Mouse (Mus musculus) G1E-ER4 (cell line): ENCODE measurements around the gene Nt5c2. TPM values are rescaled to one million over a fixed set of nuclear protein-coding genes. Genes with fewer than 3 reads are reported as not detected.

Experiments used
- GATA1 ChIP-seq: IDR thresholded peaks from one replicate; pipeline ENCODE4 v1.8.0; 2012; ENCODE audit warnings: low read length, inconsistent platforms
- polyA plus RNA-seq: library from polyadenylated mRNA; stranded (reverse); fragments of >175 nt; gene quantifications from 2 replicates; pipeline ENCODE4 v1.2.3, GENCODE M21; 2012

The Nt5c2 gene
- polyA plus RNA-seq, 1 experiment = 6.8 TPM

DNA sequence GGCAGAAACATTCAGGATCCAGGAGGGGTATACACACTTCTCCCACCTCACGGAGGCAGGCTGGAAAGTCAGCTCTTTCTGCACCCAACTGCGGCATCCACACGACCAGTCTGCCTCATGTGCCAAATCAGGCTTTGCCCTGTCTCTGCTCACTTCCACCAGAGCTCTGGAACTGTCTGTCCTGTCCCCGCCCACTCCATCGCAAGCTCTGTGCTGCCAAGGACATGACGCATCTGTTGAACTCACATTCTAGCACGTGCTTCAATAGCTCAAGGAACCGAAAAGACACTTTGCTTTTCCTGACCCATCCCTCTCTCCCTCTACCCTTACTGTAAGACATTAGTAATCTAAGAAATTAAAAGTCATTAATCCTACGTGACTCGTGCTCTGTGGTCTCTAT lies 10.0 kb upstream of the Nt5c2 start:
- TF ChIP-seq GATA1 = no peak

DNA sequence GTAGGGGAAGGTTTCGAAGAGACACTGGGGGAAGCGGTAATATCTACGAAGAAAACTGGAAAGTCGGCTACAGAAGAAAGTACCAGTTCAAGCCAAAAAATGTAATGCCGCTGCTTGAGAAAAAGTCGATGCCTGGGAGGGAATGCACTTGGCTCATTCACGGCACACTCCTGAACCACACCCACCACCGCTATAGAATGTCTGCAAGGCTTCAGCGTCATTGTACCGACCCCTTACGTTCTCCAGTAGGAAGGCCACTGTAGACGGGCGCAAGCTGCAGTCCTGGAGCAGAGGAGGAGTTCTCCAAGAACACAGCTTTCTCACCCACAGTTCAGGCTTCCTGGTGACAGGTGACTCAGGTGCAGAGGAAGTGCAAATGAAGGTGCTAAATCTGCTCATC lies 8.6 kb upstream of the Nt5c2 start:
- no peak for TF ChIP-seq GATA1

DNA sequence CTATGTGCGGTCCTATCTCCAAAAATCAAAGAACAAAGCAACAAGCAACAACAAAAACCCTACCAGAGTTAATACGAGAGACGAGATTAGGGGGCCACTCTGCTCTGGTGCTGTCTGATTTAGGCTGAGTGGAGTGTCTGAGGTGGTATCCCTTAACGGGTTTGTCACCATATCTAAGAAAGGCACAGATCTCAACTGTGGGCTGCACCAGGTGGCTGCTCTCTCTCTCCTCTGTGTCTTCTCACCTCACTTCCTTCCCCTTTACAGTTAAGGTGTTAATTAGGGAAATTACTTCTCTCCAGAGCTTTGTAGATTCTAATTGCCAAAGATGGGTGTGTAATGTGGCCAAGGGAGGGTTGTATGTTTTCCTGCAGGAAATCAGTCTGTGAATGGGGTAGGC lies 7.8 kb upstream of the Nt5c2 start:
- TF ChIP-seq GATA1 = no peak

DNA sequence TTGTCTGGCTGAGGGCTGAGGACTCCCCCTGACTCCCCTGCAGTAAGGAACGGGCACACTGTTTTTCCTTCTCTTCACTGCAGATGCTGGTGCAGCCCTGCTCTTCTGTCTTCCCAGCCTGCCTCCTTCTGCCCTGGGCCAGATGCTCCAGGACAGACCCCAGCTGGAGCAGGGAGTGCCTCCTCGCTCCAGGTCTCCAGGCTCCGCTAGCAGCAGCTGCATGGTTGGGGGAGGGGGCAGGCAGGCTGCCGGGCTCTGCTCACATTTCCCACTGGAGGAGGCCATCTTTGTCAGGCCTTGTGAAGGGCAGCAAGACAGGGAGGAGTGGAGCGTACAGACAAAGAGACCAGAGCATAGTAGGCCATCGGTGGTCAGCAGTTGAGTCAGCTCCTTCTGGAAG lies 4.4 kb upstream of the Nt5c2 start:
- no peak for TF ChIP-seq GATA1

DNA sequence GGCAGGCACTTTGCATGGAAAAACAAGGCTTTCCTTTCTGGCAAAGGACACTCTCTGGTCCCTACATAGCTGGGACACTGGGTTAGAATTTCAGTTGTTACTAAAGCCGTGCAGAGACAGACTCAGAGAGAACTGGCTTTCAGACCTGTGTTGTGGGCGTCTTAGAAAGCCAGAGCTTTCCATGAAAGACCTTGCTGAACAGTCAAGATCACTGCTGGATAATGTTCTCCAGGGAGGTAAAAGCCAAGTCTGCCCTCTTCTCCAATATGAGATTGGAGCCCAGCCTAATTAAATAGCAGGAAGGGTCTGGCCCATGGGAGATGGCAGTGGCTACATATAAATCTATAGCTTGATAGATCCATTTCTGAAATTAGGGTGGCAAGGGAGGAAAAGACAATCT lies 3.4 kb upstream of the Nt5c2 start:
- no peak for TF ChIP-seq GATA1

DNA sequence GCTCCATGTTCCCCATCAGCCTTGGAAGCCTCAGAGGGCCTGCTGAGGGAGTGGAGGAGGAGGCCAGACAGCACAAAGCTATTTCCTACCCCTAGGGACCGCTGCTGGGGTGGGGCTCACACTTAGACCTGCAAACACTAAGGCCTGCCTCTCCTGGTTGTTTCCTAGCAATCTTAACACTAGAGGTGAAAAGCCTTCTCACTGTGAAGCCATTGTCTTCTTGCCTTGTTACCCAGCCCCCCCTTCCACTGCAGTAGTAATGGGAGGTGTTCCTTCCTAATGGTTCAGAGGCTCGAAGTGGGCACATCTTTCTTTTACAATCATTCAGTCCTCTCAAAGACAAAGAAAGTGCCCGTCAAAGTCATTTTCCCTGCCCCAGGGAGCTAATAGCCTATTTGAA lies 2.9 kb upstream of the Nt5c2 start:
- no peak for TF ChIP-seq GATA1

DNA sequence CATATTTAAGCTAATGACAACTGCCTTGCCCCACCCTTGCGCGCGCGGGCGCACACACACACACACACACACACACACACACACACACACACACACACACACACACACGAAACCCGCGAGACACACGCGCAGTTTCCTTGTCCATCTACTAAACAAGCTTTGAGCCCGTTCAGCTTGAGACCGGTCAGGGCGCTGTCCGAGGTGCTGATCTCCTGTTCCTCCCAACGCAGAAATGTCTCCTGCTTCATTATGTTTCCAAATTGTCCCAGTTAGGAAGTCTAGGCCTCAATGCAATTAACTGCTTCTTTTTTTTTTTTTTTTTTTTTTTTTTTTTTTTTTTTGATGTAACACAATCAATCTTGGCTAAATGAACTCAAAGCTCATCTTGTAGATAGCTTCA lies 1.5 kb upstream of the Nt5c2 start:
- TF ChIP-seq GATA1 = no peak

DNA sequence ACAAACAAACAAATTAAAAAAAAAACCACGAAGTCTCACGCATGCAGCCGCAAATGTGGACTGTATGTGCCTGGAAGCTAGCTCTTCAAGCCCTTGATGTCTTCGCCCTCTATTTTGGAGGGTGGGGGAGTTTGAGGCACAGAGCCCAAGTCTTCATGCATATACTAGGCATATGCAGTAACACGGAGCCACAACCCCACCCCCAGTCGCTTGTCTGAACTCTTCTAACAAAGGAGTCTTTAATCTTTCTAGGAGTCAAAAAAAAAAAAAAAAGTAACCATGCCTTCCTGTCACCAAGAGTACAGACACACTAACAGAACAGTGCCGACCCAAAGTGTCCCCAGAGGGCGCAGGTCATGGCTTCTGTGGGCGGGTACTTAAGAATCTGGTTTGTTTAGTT lies 1.0 kb upstream of the Nt5c2 start:
- no peak for TF ChIP-seq GATA1

DNA sequence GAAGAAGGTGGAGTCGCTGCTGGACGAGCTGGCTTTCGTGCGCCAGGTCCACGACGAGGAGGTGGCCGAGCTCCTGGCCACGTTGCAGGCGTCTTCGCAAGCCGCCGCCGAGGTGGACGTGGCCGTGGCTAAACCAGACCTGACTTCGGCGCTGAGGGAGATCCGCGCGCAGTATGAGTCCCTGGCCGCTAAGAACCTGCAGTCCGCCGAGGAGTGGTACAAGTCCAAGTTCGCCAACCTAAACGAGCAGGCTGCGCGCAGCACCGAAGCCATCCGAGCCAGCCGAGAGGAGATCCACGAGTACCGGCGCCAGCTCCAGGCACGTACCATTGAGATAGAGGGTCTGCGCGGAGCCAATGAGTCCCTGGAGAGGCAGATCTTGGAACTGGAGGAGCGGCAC lies 443 bp upstream of the Nt5c2 start:
- no peak for TF ChIP-seq GATA1

DNA sequence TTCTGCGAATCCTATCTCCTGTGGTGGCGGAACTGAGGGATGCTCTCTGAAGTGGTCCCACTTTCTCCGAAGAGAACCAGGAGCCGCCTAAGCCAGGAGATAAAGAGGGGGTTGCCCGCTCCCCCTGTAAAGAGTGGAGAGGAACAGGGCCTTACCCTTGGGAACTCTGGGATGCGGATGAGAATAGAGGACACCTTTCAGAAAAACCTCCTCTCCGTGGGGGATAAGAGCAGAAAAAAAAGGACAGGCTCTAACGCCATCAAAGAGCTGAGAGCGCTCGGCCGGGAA lies 850 bp downstream of the Nt5c2 start:
- TF ChIP-seq GATA1 = no peak

DNA sequence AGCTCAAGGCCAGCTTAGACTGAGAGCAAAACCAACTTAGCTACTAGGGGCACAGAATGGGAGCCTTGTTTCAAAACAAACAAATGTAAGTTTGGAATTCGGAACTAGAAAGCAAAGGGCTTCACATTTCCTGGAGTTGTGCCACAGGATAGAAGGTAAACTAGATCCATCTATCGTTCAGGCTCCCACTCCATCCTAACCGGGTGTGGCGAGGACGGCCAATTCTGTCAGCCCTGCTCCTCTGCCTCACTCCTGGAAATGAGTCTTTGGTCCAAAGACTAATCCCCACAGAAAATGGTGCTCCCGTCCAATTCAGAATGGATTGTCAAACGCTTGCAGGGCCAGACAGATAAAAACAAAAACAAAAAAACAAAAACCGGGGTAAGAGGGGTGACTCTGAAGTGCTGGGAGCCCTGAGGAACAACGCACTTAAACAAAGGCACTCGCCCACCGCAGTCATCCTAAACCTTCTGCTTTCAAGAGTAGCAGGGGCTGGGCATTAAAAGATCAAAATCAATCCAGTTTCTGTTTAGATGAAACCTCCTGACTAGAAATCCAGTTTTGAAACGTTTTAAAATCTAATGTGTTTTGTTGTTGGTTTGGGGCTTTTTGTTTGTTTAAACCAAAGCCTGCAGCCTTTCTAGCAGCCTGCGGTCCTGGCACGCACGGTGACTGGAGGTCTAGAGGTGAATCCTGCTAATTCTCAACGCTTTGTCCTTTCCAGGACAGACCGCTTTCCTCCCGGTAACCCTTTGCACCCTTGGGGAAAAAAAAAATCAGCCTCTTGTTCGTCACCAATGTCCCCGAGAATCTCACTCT lies 1.4 kb downstream of the Nt5c2 start:
- TF ChIP-seq GATA1 = no peak

DNA sequence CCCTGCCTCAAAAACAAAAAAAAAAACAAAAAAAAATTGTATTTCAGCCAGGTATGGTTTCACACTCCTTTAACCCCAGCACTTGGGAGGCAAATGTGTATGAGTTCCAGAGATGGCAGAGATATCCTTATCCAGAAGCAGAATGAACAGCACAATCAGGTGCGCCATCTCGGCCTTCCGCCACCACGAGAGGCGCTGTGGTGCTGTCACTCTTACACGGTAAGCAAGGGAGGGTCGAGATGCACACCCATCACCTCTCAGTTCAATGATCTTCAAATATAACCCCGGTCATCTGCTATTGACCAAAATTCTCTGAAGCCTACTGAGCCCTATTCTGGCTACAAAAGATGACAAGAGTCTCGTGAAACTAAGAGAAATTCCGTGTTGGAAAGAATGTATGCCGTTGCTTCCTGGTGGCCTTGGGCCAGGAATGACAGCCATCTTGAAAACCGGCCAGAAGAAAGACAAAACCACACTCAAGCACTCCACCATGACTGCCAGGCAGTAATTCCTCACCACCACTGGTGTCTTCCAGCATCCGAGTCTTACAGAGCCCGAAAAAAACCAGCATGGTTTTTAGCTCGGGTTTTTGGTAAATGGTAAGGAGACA lies 2.3 kb downstream of the Nt5c2 start:
- TF ChIP-seq GATA1 = no peak

DNA sequence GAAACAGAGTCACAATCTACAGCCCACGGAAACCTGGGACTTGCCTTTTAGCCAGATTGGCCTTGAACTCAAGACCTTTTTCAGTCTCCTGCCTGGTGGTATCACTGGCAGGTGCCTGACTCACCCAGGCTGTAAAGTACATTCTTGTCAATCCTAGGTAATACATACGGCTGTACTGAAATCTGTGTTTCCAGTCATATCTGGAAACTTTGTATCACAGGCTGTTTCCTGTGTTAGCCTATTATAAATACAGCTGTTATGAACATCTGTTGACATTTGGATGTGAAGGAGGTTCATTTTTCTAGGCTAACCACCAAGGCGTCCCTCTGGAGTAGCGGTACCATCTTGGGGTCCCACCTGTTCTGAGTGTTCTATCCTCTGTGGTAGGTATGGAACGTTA lies 5.0 kb downstream of the Nt5c2 start:
- no peak for TF ChIP-seq GATA1

DNA sequence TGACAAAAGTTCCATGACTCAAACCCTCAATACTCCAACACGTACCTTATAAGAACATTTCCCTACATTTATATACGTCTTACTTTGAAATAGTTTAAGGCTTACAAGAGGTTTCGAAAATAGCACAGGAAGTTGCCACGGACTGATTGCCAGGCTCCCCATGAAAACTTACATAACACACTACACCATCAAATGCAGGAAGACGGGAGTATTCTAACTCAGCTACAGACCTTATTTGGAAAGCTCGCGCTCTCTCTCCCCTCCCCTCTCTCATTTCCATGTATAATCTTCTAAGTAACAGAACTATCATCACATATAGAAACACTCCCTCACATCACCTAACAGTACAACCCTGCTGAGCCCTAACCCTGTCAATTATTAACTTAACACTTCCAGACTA lies 5.5 kb downstream of the Nt5c2 start:
- TF ChIP-seq GATA1 = no peak

DNA sequence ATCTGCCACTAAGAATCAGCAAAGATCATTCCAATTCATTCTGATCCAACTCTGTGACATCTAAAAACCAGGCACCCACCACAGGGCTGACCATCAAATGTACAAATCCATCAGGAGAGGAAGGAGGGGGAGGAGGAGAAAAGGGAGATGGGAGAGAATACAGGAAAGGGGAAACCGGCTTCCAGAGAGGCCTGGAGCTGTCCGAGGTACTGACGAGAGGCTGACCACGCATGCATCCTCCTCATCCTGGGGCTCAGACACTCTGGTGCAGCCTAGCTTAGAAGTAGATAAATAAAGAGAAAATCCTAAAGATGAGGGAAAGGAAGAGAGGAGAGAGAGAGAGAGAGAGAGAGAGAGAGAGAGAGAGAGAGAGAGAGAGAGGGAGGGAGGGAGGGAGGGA lies 8.6 kb downstream of the Nt5c2 start:
- no peak for TF ChIP-seq GATA1

DNA sequence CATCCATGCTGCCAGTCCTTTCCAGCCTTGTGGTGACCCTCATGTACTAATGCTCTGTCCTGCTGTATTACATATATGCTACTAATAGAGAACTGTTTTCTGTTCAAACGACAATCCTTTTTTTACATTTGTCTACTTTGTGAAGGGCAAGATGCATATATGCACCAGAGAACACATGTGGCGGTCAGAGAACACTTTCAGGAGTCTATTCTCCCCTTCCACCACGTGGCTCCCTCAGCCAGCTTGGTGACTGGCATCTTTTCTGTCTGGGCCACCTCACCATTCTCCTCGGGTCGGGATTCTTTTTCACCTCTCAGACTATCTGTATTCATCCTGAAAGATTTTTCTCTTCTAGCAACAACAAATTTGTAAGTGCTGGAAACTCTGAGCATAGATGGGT lies 9.1 kb downstream of the Nt5c2 start:
- TF ChIP-seq GATA1 = no peak

DNA sequence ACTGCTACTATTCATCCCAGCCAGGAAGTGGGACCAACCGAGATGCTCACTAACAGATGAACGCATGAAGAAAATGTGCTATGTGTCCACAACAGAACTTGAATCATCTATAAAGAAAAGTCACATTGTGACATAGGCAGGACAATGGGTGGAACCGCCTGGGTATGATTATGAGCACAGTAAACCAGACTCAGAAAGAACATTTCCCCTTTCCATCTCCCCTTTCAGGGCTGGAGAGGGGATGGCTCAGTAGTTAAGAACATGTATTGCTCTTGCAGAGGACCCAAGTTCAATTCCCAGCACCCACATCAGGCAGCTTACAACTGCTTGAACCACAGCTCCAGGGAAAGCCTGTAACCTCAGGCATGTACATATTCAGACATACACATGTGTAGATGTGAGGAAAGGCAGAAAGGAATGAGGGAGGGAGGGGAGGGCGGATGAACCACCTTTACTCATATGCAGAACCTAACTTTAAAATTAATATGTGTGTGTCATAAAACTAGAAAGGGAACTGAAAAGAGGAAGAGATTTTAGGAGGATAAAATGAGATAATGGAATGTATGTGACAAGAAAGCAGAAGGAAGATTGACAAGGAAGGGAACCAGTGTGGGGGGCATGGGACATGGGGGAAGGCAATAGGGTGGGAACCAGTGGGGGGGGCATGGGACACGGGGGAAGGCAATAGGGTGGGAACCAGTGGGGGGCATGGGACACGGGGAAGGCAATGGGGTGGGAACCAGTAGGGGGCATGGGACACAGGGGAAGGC lies 11.0 kb downstream of the Nt5c2 start:
- TF ChIP-seq GATA1 = no peak
